Mouse (Mus musculus) testis, adult 2 months (tissue): ENCODE results near the gene Tsen54. TPM values are rescaled to one million over a fixed set of nuclear protein-coding genes. Genes with fewer than 3 reads are reported as not detected.
A peak's percentile ranks its signal among the peaks of the same experiment; 100 is the strongest.

Experiments used
- H3K27ac ChIP-seq: fragments of 200-500 bp; 2 replicates; pipeline ENCODE4 v1.5.1; 2012; ENCODE audit warnings: low read depth, low read length; ENCODE audit not compliant: control insufficient read depth, insufficient read depth
- H3K27me3 ChIP-seq: fragments of 200-500 bp; 2 replicates; pipeline ENCODE4 v1.6.1; 2012; ENCODE audit warnings: mild to moderate bottlenecking, low read length, moderate library complexity; ENCODE audit not compliant: control insufficient read depth, insufficient read depth
- H3K36me3 ChIP-seq: fragments of 200-500 bp; 2 replicates; pipeline ENCODE4 v1.6.1; 2012; ENCODE audit warnings: mild to moderate bottlenecking, low read length; ENCODE audit not compliant: control insufficient read depth, insufficient read depth
- H3K4me1 ChIP-seq: fragments of 200-500 bp; 2 replicates; pipeline ENCODE4 v1.6.1; 2012; ENCODE audit warnings: low read length; ENCODE audit not compliant: control insufficient read depth, insufficient read depth
- H3K4me3 ChIP-seq: fragments of 200-500 bp; 2 replicates; pipeline ENCODE4 v1.5.1; 2012; ENCODE audit warnings: low read depth, mild to moderate bottlenecking, low read length, moderate library complexity, mixed read lengths; ENCODE audit not compliant: control insufficient read depth
- CTCF ChIP-seq: fragments of 200-500 bp; IDR thresholded peaks from 2 replicates; pipeline ENCODE4 v1.5.1; 2012; ENCODE audit warnings: low read depth, mild to moderate bottlenecking, inconsistent platforms, low read length, moderate library complexity; ENCODE audit not compliant: control insufficient read depth, insufficient read depth, insufficient replicate concordance
- POLR2A ChIP-seq: fragments of 200-500 bp; IDR thresholded peaks from 2 replicates; pipeline ENCODE4 v1.6.1; 2012; ENCODE audit warnings: low read depth, mild to moderate bottlenecking, inconsistent platforms, low read length, moderate library complexity; ENCODE audit not compliant: control insufficient read depth
- polyA plus RNA-seq: library from polyadenylated mRNA; depleted of rRNA; stranded (reverse); fragments of >200 nt; gene quantifications from 2 replicates; pipeline ENCODE4 v1.2.3, GENCODE M21; 2012

The Tsen54 gene
- polyA plus RNA-seq, 1 experiment: 12.9 TPM

- H3K36me3 ChIP-seq: no peaks in the 10 kb centered on the region
- TF ChIP-seq CTCF (no peak), POLR2A (no peak)
- no peaks in the 10 kb centered on the region for H3K27me3 ChIP-seq
- H3K4me3 ChIP-seq: no peak overlapping the region
- H3K4me1 ChIP-seq: no peaks in the 10 kb centered on the region
- H3K27ac ChIP-seq: no peak overlapping the region
Observed at GRCm38 (mm10) chr11:115805005-115805404, 9.5 kb upstream of the Tsen54 start.

- Histone ChIP-seq H3K36me3 (no peaks in the 10 kb centered on the region), H3K4me1 (no peaks in the 10 kb centered on the region), H3K27ac (no peak overlapping the region), H3K27me3 (no peaks in the 10 kb centered on the region), H3K4me3 (peak overlapping the region; percentile 74)
- TF ChIP-seq CTCF (no peak), POLR2A (no peak)
Observed at GRCm38 (mm10) chr11:115806154-115806553, 8.4 kb upstream of the Tsen54 start.

GRCm38 (mm10) chr11:115807306-115807705 lies 7.2 kb upstream of the Tsen54 start:
- H3K4me1 ChIP-seq: no peaks in the 10 kb centered on the region

GRCm38 (mm10) chr11:115807971-115808370 lies 6.6 kb upstream of the Tsen54 start:
- H3K27me3 ChIP-seq: no peaks in the 10 kb centered on the region
- TF ChIP-seq CTCF: no peak
- no peak for TF ChIP-seq POLR2A
- H3K4me1 ChIP-seq: peaks cover 4% of the 10 kb centered on the region
- no peaks in the 10 kb centered on the region for H3K36me3 ChIP-seq
- no peak overlapping the region for H3K4me3 ChIP-seq
- no peak overlapping the region for H3K27ac ChIP-seq

More at GRCm38 (mm10) chr11:115807306-115807705, 7.2 kb upstream of the Tsen54 start:
- no peak overlapping the region for H3K27ac ChIP-seq
- no peaks in the 10 kb centered on the region for H3K36me3 ChIP-seq
- no peak overlapping the region for H3K4me3 ChIP-seq
- H3K27me3 ChIP-seq: no peaks in the 10 kb centered on the region
- no peak for TF ChIP-seq POLR2A

GRCm38 (mm10) chr11:115808696-115809310 lies 5.7 kb upstream of the Tsen54 start:
- no peak for TF ChIP-seq CTCF
- TF ChIP-seq POLR2A: no peak
- Histone ChIP-seq H3K4me3 (no peak overlapping the region), H3K27me3 (no peaks in the 10 kb centered on the region), H3K4me1 (peaks cover 10% of the 10 kb centered on the region), H3K27ac (no peak overlapping the region), H3K36me3 (no peaks in the 10 kb centered on the region)

GRCm38 (mm10) chr11:115809311-115809781 lies 5.2 kb upstream of the Tsen54 start:
- H3K4me1 ChIP-seq: peaks cover 15% of the 10 kb centered on the region
- no peak for TF ChIP-seq CTCF
- TF ChIP-seq POLR2A: no peak
- no peaks in the 10 kb centered on the region for H3K27me3 ChIP-seq
- H3K36me3 ChIP-seq: no peaks in the 10 kb centered on the region
- no peak overlapping the region for H3K4me3 ChIP-seq
- no peak overlapping the region for H3K27ac ChIP-seq

- no peaks in the 10 kb centered on the region for H3K36me3 ChIP-seq
- H3K4me1 ChIP-seq: peaks cover 23% of the 10 kb centered on the region
- no peaks in the 10 kb centered on the region for H3K27me3 ChIP-seq
- H3K4me3 ChIP-seq: no peak overlapping the region
- no peak overlapping the region for H3K27ac ChIP-seq
- TF ChIP-seq CTCF (no peak), POLR2A (no peak)
Observed at GRCm38 (mm10) chr11:115810377-115810776, 4.1 kb upstream of the Tsen54 start.

- Histone ChIP-seq H3K27me3 (no peaks in the 10 kb centered on the region), H3K27ac (no peak overlapping the region), H3K4me1 (peaks cover 24% of the 10 kb centered on the region), H3K36me3 (no peaks in the 10 kb centered on the region), H3K4me3 (no peak overlapping the region)
- no peak for TF ChIP-seq POLR2A
- no peak for TF ChIP-seq CTCF
Observed at GRCm38 (mm10) chr11:115811381-115812093, 3.0 kb upstream of the Tsen54 start.
